Comparison of ENCODE assay signal across 8 mouse cellular contexts in genomic region chr11:51915656-51916032, GRCm38 (mm10). TPM values are rescaled to one million over a fixed set of nuclear protein-coding genes. Genes with fewer than 3 reads are reported as not detected.
DNase-seq lines count a peak whose midpoint lies in the region; ATAC-seq and TF ChIP-seq lines count a peak whose summit lies in the region.

No protein-coding gene starts in this region.

- DNase-seq in lung, embryonic 14.5 days: no peak
- DNase-seq in lung, adult 18-20 months: no peak
- no peak for DNase-seq in yolk sac, embryonic 10.5 days (ENCODE audit: low spot score)
- DNase-seq in embryo, embryonic 10 days (ENCODE audit: low spot score): no peak
- no peak for DNase-seq in Muller cell, postnatal 12 days (ENCODE audit: inconsistent ontology term)

- H3K27me3 ChIP-seq in lung, embryonic 14.5 days (ENCODE audit: insufficient read depth, low read length): no peaks in the 10 kb centered on the region
- H3K27me3 ChIP-seq in embryonic facial prominence, embryonic 15.5 days: no peaks in the 10 kb centered on the region
- H3K27me3 ChIP-seq in limb, embryonic 13.5 days: no peaks in the 10 kb centered on the region

- peak overlapping the region; percentile 7 for H3K9ac ChIP-seq in lung, embryonic 14.5 days
- H3K9ac ChIP-seq in embryonic facial prominence, embryonic 15.5 days: 0 out of 2 replicates have a peak overlapping the region, but pooled peaks have one; percentile 2
- no peak overlapping the region for H3K9ac ChIP-seq in limb, embryonic 13.5 days

- WGBS in lung, embryonic 14.5 days: 11% methylated on average over 8 of the region's 8 CpGs
- 13% methylated on average over 8 of the region's 8 CpGs for WGBS in embryonic facial prominence, embryonic 15.5 days
- 11% methylated on average over 8 of the region's 8 CpGs for WGBS in limb, embryonic 13.5 days

- ATAC-seq in lung, embryonic 14.5 days (ENCODE audit: insufficient read depth): no peak; the same call in 1 of the 2 replicates
- ATAC-seq in embryonic facial prominence, embryonic 15.5 days (ENCODE audit: insufficient number of reproducible peaks, low FRiP score, low TSS enrichment, low read depth): 0 out of 2 replicates have a peak, but pooled peaks have one; percentile 5
- ATAC-seq in limb, embryonic 13.5 days (ENCODE audit: low FRiP score, low read depth): 0 out of 2 replicates have a peak, but pooled peaks have one; percentile 49
- ATAC-seq in neutrophil, adult 5-6 weeks (ENCODE audit: extremely low read depth, insufficient number of reproducible peaks, low FRiP score, poor library complexity, severe bottlenecking): peak; percentile 24; the same call in 1 of the 2 replicates

- H3K9me3 ChIP-seq in lung, embryonic 14.5 days (ENCODE audit: low read depth, low read length): no peaks in the 10 kb centered on the region
- H3K9me3 ChIP-seq in embryonic facial prominence, embryonic 15.5 days (replicated peaks): no peaks in the 10 kb centered on the region
- H3K9me3 ChIP-seq in limb, embryonic 13.5 days: no peaks in the 10 kb centered on the region

- TF ChIP-seq CTCF in lung, embryonic 14.5 days (IDR thresholded peaks at IDR 0.05; ENCODE audit: low read depth): no peak

- peak overlapping the region; percentile 96 for H3K27ac ChIP-seq in lung, embryonic 14.5 days (ENCODE audit: low read depth)
- H3K27ac ChIP-seq in embryonic facial prominence, embryonic 15.5 days (replicated peaks): peak overlapping the region; percentile 80; the same call in 1 of the 2 replicates
- H3K27ac ChIP-seq in limb, embryonic 13.5 days: no peak overlapping the region

- peak overlapping the region; percentile 85 for H3K4me2 ChIP-seq in lung, embryonic 14.5 days
- H3K4me2 ChIP-seq in embryonic facial prominence, embryonic 15.5 days (replicated peaks): peak overlapping the region; percentile 63
- peak overlapping the region; percentile 60 for H3K4me2 ChIP-seq in limb, embryonic 13.5 days (replicated peaks)

- no peaks in the 10 kb centered on the region for H3K36me3 ChIP-seq in lung, embryonic 14.5 days (ENCODE audit: insufficient read depth)
- no peaks in the 10 kb centered on the region for H3K36me3 ChIP-seq in embryonic facial prominence, embryonic 15.5 days
- no peaks in the 10 kb centered on the region for H3K36me3 ChIP-seq in limb, embryonic 13.5 days

- peaks cover 21% of the 10 kb centered on the region for H3K4me1 ChIP-seq in lung, embryonic 14.5 days (ENCODE audit: insufficient read depth)
- peaks cover 19% of the 10 kb centered on the region for H3K4me1 ChIP-seq in embryonic facial prominence, embryonic 15.5 days
- H3K4me1 ChIP-seq in limb, embryonic 13.5 days: peaks cover 13% of the 10 kb centered on the region

- H3K4me3 ChIP-seq in lung, embryonic 14.5 days (ENCODE audit: low read depth, low read length): peak overlapping the region; percentile 35; the same call in 1 of the 2 replicates
- H3K4me3 ChIP-seq in embryonic facial prominence, embryonic 15.5 days (replicated peaks): peak overlapping the region; percentile 30; the same call in 1 of the 2 replicates
- H3K4me3 ChIP-seq in limb, embryonic 13.5 days: peak overlapping the region; percentile 20; the same call in 1 of the 2 replicates

RNA-seq across cellular contexts. Expression of gene Cdkn2aipnl, which starts 51.8 kb away (rescaled TPM):
- 107 and 109 TPM in 2 replicates for polyA plus RNA-seq in lung, embryonic 14.5 days (2014; fragmentation: Nextera tagmentation; extraction: Ambion mirVana)
- polyA plus RNA-seq in embryonic facial prominence, embryonic 15.5 days (2015; fragmentation: Nextera tagmentation; extraction: Ambion mirVana): 83.9 and 86.8 TPM in 2 replicates
- polyA plus RNA-seq in limb, embryonic 13.5 days (2015; fragmentation: Nextera tagmentation; extraction: Ambion mirVana): 101 and 109 TPM in 2 replicates
- 37.9 and 40.5 TPM in 2 replicates for total RNA-seq in neutrophil, adult 5-6 weeks (2017)

RNA-seq across cellular contexts. Expression of gene Jade2, which starts 58.2 kb away (rescaled TPM):
- 1.3 and 1.6 TPM in 2 replicates for polyA plus RNA-seq in lung, embryonic 14.5 days (2014; fragmentation: Nextera tagmentation; extraction: Ambion mirVana)
- polyA plus RNA-seq in embryonic facial prominence, embryonic 15.5 days (2015; fragmentation: Nextera tagmentation; extraction: Ambion mirVana): 2.5 and 2.6 TPM in 2 replicates
- polyA plus RNA-seq in limb, embryonic 13.5 days (2015; fragmentation: Nextera tagmentation; extraction: Ambion mirVana): 1.7 and 2.2 TPM in 2 replicates
- total RNA-seq in neutrophil, adult 5-6 weeks (2017): 35.1 and 36.9 TPM in 2 replicates
